ENCODE assay signal across 12 mouse cellular contexts in genomic region chr1:162831838-162832573, GRCm38 (mm10). TPM values are rescaled to one million over a fixed set of nuclear protein-coding genes. Genes with fewer than 3 reads are reported as not detected.
DNase-seq lines count a peak whose midpoint lies in the region; ATAC-seq lines count a peak whose summit lies in the region.
"Had no signal": no experiment of that assay in that cellular context is flagged by ENCODE, and none has a peak within 500 bp of the region (broad histone marks: within the 10 kb centered on the region; RNA-seq: fewer than 3 reads in every experiment).

No protein-coding gene starts in this region.

- peak overlapping the region; percentile 29; the same call in 1 of the 2 replicates for H3K4me2 ChIP-seq in midbrain, embryonic 11.5 days

- H3K4me1 ChIP-seq in hindbrain, embryonic 10.5 days (replicated peaks), result peaks cover 17% of the 10 kb centered on the region
- H3K4me1 ChIP-seq in midbrain, embryonic 11.5 days (ENCODE audit: control insufficient read depth, insufficient read depth, low read length), result peaks cover 17% of the 10 kb centered on the region

- ATAC-seq in midbrain, embryonic 11.5 days (ENCODE audit: low FRiP score), result peak; percentile 97

- H3K9ac ChIP-seq in midbrain, embryonic 11.5 days (ENCODE audit: low read length), result peak overlapping the region; percentile 24; the same call in 1 of the 2 replicates

- 4% methylated on average over 5 of the region's 5 CpGs for WGBS in hindbrain, embryonic 10.5 days
- 2% methylated on average over 5 of the region's 5 CpGs for WGBS in midbrain, embryonic 11.5 days

- H3K27me3 ChIP-seq in hindbrain, embryonic 10.5 days (ENCODE audit: insufficient read depth, poor library complexity, severe bottlenecking), result no peaks in the 10 kb centered on the region
- H3K27me3 ChIP-seq in midbrain, embryonic 11.5 days (ENCODE audit: control insufficient read depth, insufficient read depth, low read length), result no peaks in the 10 kb centered on the region

- no peaks in the 10 kb centered on the region for H3K36me3 ChIP-seq in hindbrain, embryonic 10.5 days
- no peaks in the 10 kb centered on the region for H3K36me3 ChIP-seq in midbrain, embryonic 11.5 days (ENCODE audit: control insufficient read depth, insufficient read depth, low read length)

- DNase-seq in cerebellum, postnatal 10 days, result peak; percentile 7 to 19
- DNase-seq in cerebellum, adult 9-10 months, result no peak
- DNase-seq in brain, embryonic 18.5 days (ENCODE audit: low read depth, low spot score), result peak; percentile 50
- DNase-seq in hindbrain, embryonic 10.5 days (ENCODE audit: low spot score), result peak; percentile 84
- DNase-seq in midbrain, embryonic 11.5 days (ENCODE audit: low spot score, missing footprints), result peak; percentile 96
- no peak for DNase-seq in spleen, postnatal 14 days (ENCODE audit: low spot score in 2 of 2)
- DNase-seq in layer of hippocampus, adult 18-20 months (ENCODE audit: low spot score in 2 of 2), result no peak
- no peak for DNase-seq in yolk sac, embryonic 10.5 days (ENCODE audit: low spot score)
- DNase-seq: cerebellum, postnatal 36 days had no signal

- H3K4me3 ChIP-seq in hindbrain, embryonic 10.5 days, result peak overlapping the region; percentile 29
- no peak overlapping the region for H3K4me3 ChIP-seq in midbrain, embryonic 11.5 days (ENCODE audit: low read depth, low read length)

- peak overlapping the region; percentile 88 for H3K27ac ChIP-seq in hindbrain, embryonic 10.5 days
- H3K27ac ChIP-seq in midbrain, embryonic 11.5 days (ENCODE audit: low read depth, low read length), result peak overlapping the region; percentile 60

- H3K9me3 ChIP-seq in hindbrain, embryonic 10.5 days, result no peaks in the 10 kb centered on the region
- H3K9me3 ChIP-seq in midbrain, embryonic 11.5 days (ENCODE audit: control insufficient read depth, low read length), result no peaks in the 10 kb centered on the region

RNA-seq across cellular contexts. Expression of gene Fmo4, which starts 18.2 kb away (rescaled TPM):
- 0.27 and 0.36 TPM in 2 replicates for polyA plus RNA-seq in hindbrain, embryonic 10.5 days (2016; fragmentation: Nextera tagmentation; extraction: Ambion mirVana)
- 0.85 and 0.86 TPM in 2 replicates for polyA plus RNA-seq in midbrain, embryonic 11.5 days (2014; fragmentation: Nextera tagmentation; extraction: Ambion mirVana)
- total RNA-seq in layer of hippocampus, adult 18-20 months (2021), result not detected
- total RNA-seq: heart, adult 8-10 months; left cerebral cortex, postnatal 10 days had no signal
- polyA plus RNA-seq: stomach, embryonic 14.5 days had no signal

RNA-seq across cellular contexts. Expression of gene Fmo1, which starts 34.4 kb away (rescaled TPM):
- 11.3 and 11.6 TPM in 2 replicates for polyA plus RNA-seq in hindbrain, embryonic 10.5 days (2016; fragmentation: Nextera tagmentation; extraction: Ambion mirVana)
- polyA plus RNA-seq in midbrain, embryonic 11.5 days (2014; fragmentation: Nextera tagmentation; extraction: Ambion mirVana), result 26.5 and 30.8 TPM in 2 replicates
- 1 to 10 TPM; 7.3 to 8.6 TPM for total RNA-seq in layer of hippocampus, adult 18-20 months (2021)

Comparison
In these comparisons a context has a peak if more than half of its experiments do, and no peak if none do; other contexts are left out.
1. DNase-seq: peak in cerebellum, postnatal 10 days (2 of 2), brain, embryonic 18.5 days (single experiment), hindbrain, embryonic 10.5 days (single experiment) and midbrain, embryonic 11.5 days (single experiment); none in cerebellum, adult 9-10 months (single experiment), spleen, postnatal 14 days (0 of 2), layer of hippocampus, adult 18-20 months (0 of 2) and yolk sac, embryonic 10.5 days (single experiment).